Mouse (Mus musculus): ENCODE measurements around the gene Sorcs3.

DNA sequence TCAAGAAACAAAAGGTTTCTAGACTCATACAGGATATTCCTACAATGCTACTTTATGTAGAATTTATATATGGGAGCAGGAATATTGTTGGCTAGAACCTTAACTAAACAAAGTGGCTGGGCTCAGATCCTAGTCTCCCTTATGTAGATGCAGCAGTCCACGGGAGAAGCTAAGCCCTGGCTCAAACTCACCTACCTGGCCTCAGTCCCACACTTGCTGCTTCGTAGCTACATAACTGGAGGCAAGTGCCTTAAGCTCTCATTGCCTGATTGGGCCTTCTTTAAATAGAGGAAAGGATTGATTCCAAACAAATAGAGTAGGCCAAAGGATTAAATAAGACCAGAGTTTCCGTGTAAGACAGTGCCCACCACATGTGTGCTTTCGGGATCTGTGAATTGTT, 436.7 kb downstream of the Sorcs3 start:
- TF ChIP-seq CTCF (IDR thresholded peaks at IDR 0.05; ENCODE audit: low read depth), result no peak
- no peak for TF ChIP-seq EP300 (IDR thresholded peaks at IDR 0.05; ENCODE audit: low read depth)

Data from heart, postnatal 0 days (tissue).